Mouse (Mus musculus): ENCODE measurements around the gene Camk1d. TPM values are rescaled to one million over a fixed set of nuclear protein-coding genes. Genes with fewer than 3 reads are reported as not detected.

Gene Camk1d
- polyA plus RNA-seq, 2 experiments = 4.9 to 7.7 TPM

DNA sequence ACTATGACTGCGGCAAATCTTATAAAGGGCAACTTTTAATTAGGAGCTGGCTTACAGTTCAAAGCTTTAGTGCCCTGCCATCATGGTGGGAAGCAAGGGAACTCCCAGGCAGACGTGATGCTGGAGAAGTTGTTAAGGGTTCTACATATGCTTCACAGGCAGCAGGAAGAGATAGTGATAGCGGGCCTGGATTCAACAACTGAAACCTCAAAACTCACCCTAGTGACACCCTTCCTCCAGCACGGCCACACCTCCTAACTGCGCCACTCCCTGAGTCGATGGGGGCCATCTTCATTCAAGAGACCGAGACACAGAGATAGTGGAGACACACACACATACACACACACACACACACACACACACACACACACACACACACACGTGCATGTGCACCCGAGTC, 39.8 kb downstream of the Camk1d start:
- Histone ChIP-seq H3K9ac (ENCODE audit: low read depth, low read length, severe bottlenecking) (no peak overlapping the region), H3K27ac (replicated peaks; ENCODE audit: low read depth, low read length) (no peak overlapping the region), H3K27me3 (ENCODE audit: control insufficient read depth, insufficient read depth, low read length) (no peaks in the 10 kb centered on the region), H3K36me3 (ENCODE audit: control insufficient read depth, insufficient read depth, low read length) (no peaks in the 10 kb centered on the region), H3K4me1 (ENCODE audit: control insufficient read depth, insufficient read depth, low read length) (peaks cover 13% of the 10 kb centered on the region; the same call in 1 of the 2 replicates), H3K9me3 (ENCODE audit: control insufficient read depth, low read length) (no peaks in the 10 kb centered on the region), H3K4me3 (replicated peaks; ENCODE audit: low read length) (no peak overlapping the region), H3K4me2 (replicated peaks; ENCODE audit: low read depth, low read length, severe bottlenecking) (no peak overlapping the region)
- ATAC-seq (ENCODE audit: low FRiP score, low read depth) = no peak
- WGBS = 87% methylated on average over 9 of the region's 9 CpGs
- no peak for TF ChIP-seq POLR2A (IDR thresholded peaks at IDR 0.05; ENCODE audit: borderline replicate concordance, extremely low read depth, insufficient read depth, insufficient read length)
- no peak for DNase-seq (ENCODE audit: low spot score)

DNA sequence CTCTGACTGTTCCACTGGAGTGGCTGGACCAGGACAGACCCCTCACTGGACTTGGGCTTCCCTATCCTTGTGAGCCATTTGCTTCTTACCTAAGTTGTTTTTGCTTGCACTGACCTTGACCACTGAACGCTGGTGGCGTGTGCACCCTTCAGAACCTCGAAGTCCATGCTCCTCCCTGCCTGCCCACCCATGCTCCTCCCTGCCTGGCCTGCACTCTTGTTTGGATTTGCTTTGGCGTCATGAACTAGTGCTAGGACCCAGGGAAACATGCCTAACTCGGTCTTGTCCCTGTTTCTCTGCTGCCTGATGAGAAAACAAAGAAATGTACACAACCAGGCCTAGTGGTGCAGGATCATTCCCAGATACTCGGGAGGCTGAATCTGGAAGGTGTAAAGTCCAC, 40.5 kb downstream of the Camk1d start:
- H3K27ac ChIP-seq (replicated peaks; ENCODE audit: low read depth, low read length) = no peak overlapping the region
- H3K4me3 ChIP-seq (replicated peaks; ENCODE audit: low read length) = no peak overlapping the region
- ATAC-seq (ENCODE audit: low FRiP score, low read depth) (no peak), DNase-seq (ENCODE audit: low spot score) (no peak)
- no peaks in the 10 kb centered on the region for H3K36me3 ChIP-seq (ENCODE audit: control insufficient read depth, insufficient read depth, low read length)
- H3K27me3 ChIP-seq (ENCODE audit: control insufficient read depth, insufficient read depth, low read length) = no peaks in the 10 kb centered on the region
- TF ChIP-seq POLR2A (IDR thresholded peaks at IDR 0.05; ENCODE audit: borderline replicate concordance, extremely low read depth, insufficient read depth, insufficient read length) = no peak
- H3K4me1 ChIP-seq (ENCODE audit: control insufficient read depth, insufficient read depth, low read length) = peaks cover 13% of the 10 kb centered on the region; the same call in 1 of the 2 replicates
- H3K4me2 ChIP-seq (replicated peaks; ENCODE audit: low read depth, low read length, severe bottlenecking) = no peak overlapping the region
- H3K9me3 ChIP-seq (ENCODE audit: control insufficient read depth, low read length) = no peaks in the 10 kb centered on the region
- WGBS = 83% methylated on average over 6 of the region's 6 CpGs
- no peak overlapping the region for H3K9ac ChIP-seq (ENCODE audit: low read depth, low read length, severe bottlenecking)

DNA sequence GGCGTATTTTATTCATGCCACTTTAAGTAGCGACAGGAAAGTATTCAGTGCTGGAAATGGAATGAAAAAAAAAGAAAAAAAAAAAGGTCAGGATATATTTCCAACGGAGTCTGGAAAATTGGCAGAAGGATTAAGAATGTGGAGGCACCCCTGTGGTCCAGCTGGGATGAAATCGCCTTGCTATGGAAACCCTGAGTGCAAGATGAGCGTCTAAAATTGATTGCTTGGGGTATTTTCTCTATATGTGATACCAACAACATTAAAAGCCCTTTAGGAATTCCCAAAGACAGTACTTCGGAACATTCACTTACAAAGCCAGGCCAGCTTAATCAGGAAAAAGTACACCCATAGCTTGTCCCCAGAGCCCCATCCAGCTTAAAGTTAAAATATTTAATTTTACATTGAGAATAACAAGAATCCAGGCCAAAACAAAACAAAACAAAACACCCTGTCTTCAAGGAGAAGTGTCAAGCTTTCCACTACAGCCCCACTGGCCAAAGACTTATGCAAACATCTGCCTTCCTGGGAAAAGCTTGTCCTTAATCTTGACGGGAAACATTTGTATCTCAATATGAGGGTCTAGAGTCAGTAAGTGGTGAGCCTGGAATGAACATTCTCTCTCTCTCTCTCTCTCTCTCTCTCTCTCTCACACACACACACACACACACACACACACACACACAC, 41.3 kb downstream of the Camk1d start:
- H3K27me3 ChIP-seq (ENCODE audit: control insufficient read depth, insufficient read depth, low read length) = no peaks in the 10 kb centered on the region
- WGBS = 57% methylated on average over 7 of the region's 7 CpGs
- no peak overlapping the region for H3K4me2 ChIP-seq (replicated peaks; ENCODE audit: low read depth, low read length, severe bottlenecking)
- H3K36me3 ChIP-seq (ENCODE audit: control insufficient read depth, insufficient read depth, low read length) = no peaks in the 10 kb centered on the region
- no peaks in the 10 kb centered on the region for H3K9me3 ChIP-seq (ENCODE audit: control insufficient read depth, low read length)
- H3K4me3 ChIP-seq (replicated peaks; ENCODE audit: low read length) = no peak overlapping the region
- DNase-seq (ENCODE audit: low spot score) (peak; percentile 16), ATAC-seq (ENCODE audit: low FRiP score, low read depth) (0 out of 2 replicates have a peak, but pooled peaks have one; percentile 23)
- H3K4me1 ChIP-seq (ENCODE audit: control insufficient read depth, insufficient read depth, low read length) = peaks cover 13% of the 10 kb centered on the region; the same call in 1 of the 2 replicates
- no peak overlapping the region for H3K9ac ChIP-seq (ENCODE audit: low read depth, low read length, severe bottlenecking)
- H3K27ac ChIP-seq (replicated peaks; ENCODE audit: low read depth, low read length) = no peak overlapping the region
- TF ChIP-seq POLR2A (IDR thresholded peaks at IDR 0.05; ENCODE audit: borderline replicate concordance, extremely low read depth, insufficient read depth, insufficient read length) = no peak

DNA sequence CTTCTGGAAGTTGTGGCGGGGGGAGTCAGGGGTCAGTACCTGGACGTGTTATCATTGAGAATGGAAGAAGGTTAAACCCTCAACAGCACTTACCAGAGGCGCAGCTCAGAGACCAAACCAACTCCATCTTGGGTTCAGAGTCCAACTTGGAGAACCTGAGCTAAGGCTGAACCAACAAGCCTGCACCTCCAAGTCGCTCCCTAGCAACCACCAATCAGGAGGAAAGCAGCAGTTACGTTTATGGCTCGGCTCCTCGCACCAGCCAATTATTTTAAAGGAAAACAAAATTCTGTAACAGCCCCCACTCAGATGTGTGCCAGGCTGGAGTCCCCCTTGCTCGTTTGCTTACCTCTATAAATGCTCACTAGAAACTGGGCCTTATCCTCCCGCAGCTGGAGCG, 44.2 kb downstream of the Camk1d start:
- ATAC-seq (ENCODE audit: low FRiP score, low read depth) (no peak), DNase-seq (ENCODE audit: low spot score) (no peak)
- Histone ChIP-seq H3K27ac (replicated peaks; ENCODE audit: low read depth, low read length) (no peak overlapping the region), H3K4me1 (ENCODE audit: control insufficient read depth, insufficient read depth, low read length) (no peaks in the 10 kb centered on the region), H3K27me3 (ENCODE audit: control insufficient read depth, insufficient read depth, low read length) (no peaks in the 10 kb centered on the region), H3K9ac (ENCODE audit: low read depth, low read length, severe bottlenecking) (no peak overlapping the region), H3K4me2 (replicated peaks; ENCODE audit: low read depth, low read length, severe bottlenecking) (no peak overlapping the region), H3K36me3 (ENCODE audit: control insufficient read depth, insufficient read depth, low read length) (no peaks in the 10 kb centered on the region), H3K9me3 (ENCODE audit: control insufficient read depth, low read length) (no peaks in the 10 kb centered on the region), H3K4me3 (replicated peaks; ENCODE audit: low read length) (no peak overlapping the region)
- TF ChIP-seq POLR2A (IDR thresholded peaks at IDR 0.05; ENCODE audit: borderline replicate concordance, extremely low read depth, insufficient read depth, insufficient read length) = no peak
- 83% methylated on average over 10 of the region's 10 CpGs for WGBS

DNA sequence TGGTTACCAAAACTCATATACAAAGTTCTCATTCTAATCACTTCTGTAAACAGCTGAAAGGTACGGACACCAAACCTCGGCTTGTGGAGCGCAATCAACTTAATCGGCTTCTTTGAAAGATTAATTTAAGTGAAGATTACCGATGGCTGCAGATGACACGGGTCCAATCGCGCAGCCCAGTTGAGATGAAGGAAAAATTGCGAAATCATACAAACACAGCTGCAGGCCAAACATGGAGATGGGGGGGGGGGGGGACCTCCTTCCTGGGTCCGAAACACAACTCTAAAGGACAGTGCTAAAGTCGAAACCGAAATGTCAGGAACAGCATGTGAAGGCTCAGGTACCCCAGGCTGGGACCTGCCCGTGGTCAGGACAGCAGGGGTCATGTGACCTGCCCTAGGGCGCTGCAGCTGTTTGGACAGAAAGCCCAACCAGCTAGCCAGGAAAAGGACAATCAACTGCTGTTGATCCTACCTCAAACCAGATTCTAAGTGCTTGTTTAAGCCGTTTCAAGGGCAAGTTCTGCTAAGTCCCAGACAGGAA, 44.7 kb downstream of the Camk1d start:
- DNase-seq (ENCODE audit: low spot score) (no peak), ATAC-seq (ENCODE audit: low FRiP score, low read depth) (no peak)
- no peaks in the 10 kb centered on the region for H3K9me3 ChIP-seq (ENCODE audit: control insufficient read depth, low read length)
- no peak overlapping the region for H3K9ac ChIP-seq (ENCODE audit: low read depth, low read length, severe bottlenecking)
- no peaks in the 10 kb centered on the region for H3K4me1 ChIP-seq (ENCODE audit: control insufficient read depth, insufficient read depth, low read length)
- no peaks in the 10 kb centered on the region for H3K27me3 ChIP-seq (ENCODE audit: control insufficient read depth, insufficient read depth, low read length)
- H3K4me3 ChIP-seq (replicated peaks; ENCODE audit: low read length) = no peak overlapping the region
- TF ChIP-seq POLR2A (IDR thresholded peaks at IDR 0.05; ENCODE audit: borderline replicate concordance, extremely low read depth, insufficient read depth, insufficient read length) = no peak
- no peak overlapping the region for H3K4me2 ChIP-seq (replicated peaks; ENCODE audit: low read depth, low read length, severe bottlenecking)
- no peaks in the 10 kb centered on the region for H3K36me3 ChIP-seq (ENCODE audit: control insufficient read depth, insufficient read depth, low read length)
- 79% methylated on average over 15 of the region's 15 CpGs for WGBS
- H3K27ac ChIP-seq (replicated peaks; ENCODE audit: low read depth, low read length) = no peak overlapping the region

Measured in limb, embryonic 14.5 days (tissue).